Mouse (Mus musculus): ENCODE measurements around the gene Zfp992. TPM values are rescaled to one million over a fixed set of nuclear protein-coding genes. Genes with fewer than 3 reads are reported as not detected.
"Not testable (repeated sequence)": the region's sequence is repeated elsewhere in the genome, so short reads cannot be mapped to it uniquely, and the experiment has no call there.

Zfp992 gene
- polyA plus RNA-seq, 1 experiment from 2014 or later: 3.2 TPM

GRCm38 (mm10) chr4:146463649-146464351 lies 15.0 kb downstream of the Zfp992 start:
- not testable (repeated sequence) for H3K27me3 ChIP-seq (ENCODE audit: control insufficient read depth, insufficient read depth, low read length); H3K4me3 ChIP-seq (ENCODE audit: low read length); H3K9ac ChIP-seq (ENCODE audit: low read length); H3K4me1 ChIP-seq (ENCODE audit: control insufficient read depth, insufficient read depth, low read length); H3K36me3 ChIP-seq (ENCODE audit: control insufficient read depth, insufficient read depth); ATAC-seq (replicated peaks; ENCODE audit: extremely low read depth, insufficient read depth, low FRiP score); H3K4me2 ChIP-seq (ENCODE audit: low read depth, low read length); H3K27ac ChIP-seq (ENCODE audit: low read length)
- 85% methylated on average over 17 of the region's 19 CpGs for WGBS
- H3K9me3 ChIP-seq (replicated peaks; ENCODE audit: control insufficient read depth, low read length): peaks cover 17% of the 10 kb centered on the region

- H3K27ac ChIP-seq (ENCODE audit: low read length); H3K9ac ChIP-seq (ENCODE audit: low read length); H3K4me2 ChIP-seq (ENCODE audit: low read depth, low read length); ATAC-seq (replicated peaks; ENCODE audit: extremely low read depth, insufficient read depth, low FRiP score); H3K4me1 ChIP-seq (ENCODE audit: control insufficient read depth, insufficient read depth, low read length); H3K4me3 ChIP-seq (ENCODE audit: low read length); H3K36me3 ChIP-seq (ENCODE audit: control insufficient read depth, insufficient read depth); H3K27me3 ChIP-seq (ENCODE audit: control insufficient read depth, insufficient read depth, low read length): not testable (repeated sequence)
- peaks cover 11% of the 10 kb centered on the region for H3K9me3 ChIP-seq (replicated peaks; ENCODE audit: control insufficient read depth, low read length)
- WGBS: 86% methylated on average over 9 of the region's 12 CpGs
Measured at GRCm38 (mm10) chr4:146469984-146470383, 21.2 kb downstream of the Zfp992 start.

- no CpG with 5 or more reads among the region's 1 CpGs for WGBS
- not testable (repeated sequence) for ATAC-seq (replicated peaks; ENCODE audit: extremely low read depth, insufficient read depth, low FRiP score); H3K9ac ChIP-seq (ENCODE audit: low read length); H3K4me2 ChIP-seq (ENCODE audit: low read depth, low read length); H3K36me3 ChIP-seq (ENCODE audit: control insufficient read depth, insufficient read depth); H3K4me1 ChIP-seq (ENCODE audit: control insufficient read depth, insufficient read depth, low read length); H3K27ac ChIP-seq (ENCODE audit: low read length); H3K27me3 ChIP-seq (ENCODE audit: control insufficient read depth, insufficient read depth, low read length); H3K4me3 ChIP-seq (ENCODE audit: low read length)
- H3K9me3 ChIP-seq (replicated peaks; ENCODE audit: control insufficient read depth, low read length): peaks cover 30% of the 10 kb centered on the region
Measured at GRCm38 (mm10) chr4:146474181-146474580, 25.4 kb downstream of the Zfp992 start.

- H3K9me3 ChIP-seq (replicated peaks; ENCODE audit: control insufficient read depth, low read length): peaks cover 26% of the 10 kb centered on the region
- ATAC-seq (replicated peaks; ENCODE audit: extremely low read depth, insufficient read depth, low FRiP score): peak; percentile 81
- not testable (repeated sequence) for H3K27ac ChIP-seq (ENCODE audit: low read length); H3K4me1 ChIP-seq (ENCODE audit: control insufficient read depth, insufficient read depth, low read length); H3K4me3 ChIP-seq (ENCODE audit: low read length); H3K36me3 ChIP-seq (ENCODE audit: control insufficient read depth, insufficient read depth); H3K27me3 ChIP-seq (ENCODE audit: control insufficient read depth, insufficient read depth, low read length); H3K9ac ChIP-seq (ENCODE audit: low read length); H3K4me2 ChIP-seq (ENCODE audit: low read depth, low read length)
- WGBS: 45% methylated on average over 54 of the region's 94 CpGs
Measured at GRCm38 (mm10) chr4:146474716-146475676, 26.2 kb downstream of the Zfp992 start.

- peaks cover 33% of the 10 kb centered on the region for H3K9me3 ChIP-seq (replicated peaks; ENCODE audit: control insufficient read depth, low read length)
- not testable (repeated sequence) for H3K9ac ChIP-seq (ENCODE audit: low read length); ATAC-seq (replicated peaks; ENCODE audit: extremely low read depth, insufficient read depth, low FRiP score); H3K27me3 ChIP-seq (ENCODE audit: control insufficient read depth, insufficient read depth, low read length); H3K36me3 ChIP-seq (ENCODE audit: control insufficient read depth, insufficient read depth); H3K4me1 ChIP-seq (ENCODE audit: control insufficient read depth, insufficient read depth, low read length); H3K4me2 ChIP-seq (ENCODE audit: low read depth, low read length); H3K4me3 ChIP-seq (ENCODE audit: low read length); H3K27ac ChIP-seq (ENCODE audit: low read length)
- whole genome bisulfite sequencing: 90% methylated on average over 2 of the region's 2 CpGs
Measured at GRCm38 (mm10) chr4:146476260-146476659, 27.4 kb downstream of the Zfp992 start.

GRCm38 (mm10) chr4:146476959-146477358 lies 28.1 kb downstream of the Zfp992 start:
- not testable (repeated sequence) for H3K4me3 ChIP-seq (ENCODE audit: low read length); H3K27ac ChIP-seq (ENCODE audit: low read length); H3K4me1 ChIP-seq (ENCODE audit: control insufficient read depth, insufficient read depth, low read length); H3K4me2 ChIP-seq (ENCODE audit: low read depth, low read length); H3K9ac ChIP-seq (ENCODE audit: low read length); ATAC-seq (replicated peaks; ENCODE audit: extremely low read depth, insufficient read depth, low FRiP score); H3K27me3 ChIP-seq (ENCODE audit: control insufficient read depth, insufficient read depth, low read length); H3K36me3 ChIP-seq (ENCODE audit: control insufficient read depth, insufficient read depth)
- 71% methylated on average over 3 of the region's 3 CpGs for WGBS
- H3K9me3 ChIP-seq (replicated peaks; ENCODE audit: control insufficient read depth, low read length): peaks cover 37% of the 10 kb centered on the region

- not testable (repeated sequence) for H3K9ac ChIP-seq (ENCODE audit: low read length); H3K4me3 ChIP-seq (ENCODE audit: low read length); H3K36me3 ChIP-seq (ENCODE audit: control insufficient read depth, insufficient read depth); H3K4me1 ChIP-seq (ENCODE audit: control insufficient read depth, insufficient read depth, low read length); H3K27ac ChIP-seq (ENCODE audit: low read length); H3K27me3 ChIP-seq (ENCODE audit: control insufficient read depth, insufficient read depth, low read length); ATAC-seq (replicated peaks; ENCODE audit: extremely low read depth, insufficient read depth, low FRiP score); H3K4me2 ChIP-seq (ENCODE audit: low read depth, low read length)
- 61% methylated on average over 6 of the region's 6 CpGs for WGBS
- peaks cover 62% of the 10 kb centered on the region for H3K9me3 ChIP-seq (replicated peaks; ENCODE audit: control insufficient read depth, low read length)
Measured at GRCm38 (mm10) chr4:146480376-146481096, 31.7 kb downstream of the Zfp992 start.

- H3K4me1 ChIP-seq (ENCODE audit: control insufficient read depth, insufficient read depth, low read length); H3K36me3 ChIP-seq (ENCODE audit: control insufficient read depth, insufficient read depth); H3K4me3 ChIP-seq (ENCODE audit: low read length); H3K27ac ChIP-seq (ENCODE audit: low read length); H3K9ac ChIP-seq (ENCODE audit: low read length); ATAC-seq (replicated peaks; ENCODE audit: extremely low read depth, insufficient read depth, low FRiP score); H3K4me2 ChIP-seq (ENCODE audit: low read depth, low read length); H3K27me3 ChIP-seq (ENCODE audit: control insufficient read depth, insufficient read depth, low read length): not testable (repeated sequence)
- peaks cover 56% of the 10 kb centered on the region for H3K9me3 ChIP-seq (replicated peaks; ENCODE audit: control insufficient read depth, low read length)
- WGBS: 82% methylated on average over 10 of the region's 10 CpGs
Measured at GRCm38 (mm10) chr4:146482546-146482945, 33.7 kb downstream of the Zfp992 start.
